ENCODE assay signal across 21 mouse cellular contexts in genomic region chr10:40429081-40429480, GRCm38 (mm10).
DNase-seq lines count a peak whose midpoint lies in the region; ATAC-seq and TF ChIP-seq lines count a peak whose summit lies in the region.
"Had no signal": no experiment of that assay in that cellular context is flagged by ENCODE, and none has a peak within 500 bp of the region (broad histone marks: within the 10 kb centered on the region; RNA-seq: fewer than 3 reads in every experiment).

No protein-coding gene starts in this region.

- no peak for TF ChIP-seq EP300 in lung, postnatal 0 days (IDR thresholded peaks at IDR 0.05)
- TF ChIP-seq EP300 in stomach, postnatal 0 days (optimal IDR thresholded peaks at IDR 0.05) = no peak

- peak; percentile 4 for DNase-seq in heart, adult 11 months
- no peak for DNase-seq in lung, postnatal 0 days (ENCODE audit: low spot score)
- DNase-seq in lung, postnatal 4 days = no peak
- no peak for DNase-seq in stomach, postnatal 0 days (ENCODE audit: low spot score)
- DNase-seq in urinary bladder, postnatal 36 days (ENCODE audit: low spot score in 2 of 2) = no peak
- no peak for DNase-seq in layer of hippocampus, adult 18-20 months (ENCODE audit: low spot score in 2 of 2)
- DNase-seq: adrenal gland, postnatal 10 days; cerebellum, adult 18-20 months; heart, adult 18-20 months; heart, postnatal 10 days; kidney, adult 11 months; kidney, postnatal 14 days; lung, adult 18-20 months had no signal

- WGBS in heart, embryonic 11.5 days (ENCODE audit: insufficient replicate concordance) = 89% methylated on average over 2 of the region's 2 CpGs
- WGBS in lung, postnatal 0 days = 75% methylated on average over 2 of the region's 2 CpGs
- WGBS in stomach, postnatal 0 days = 57% methylated on average over 2 of the region's 2 CpGs

- no peak overlapping the region for H3K4me2 ChIP-seq in heart, embryonic 11.5 days
- no peak overlapping the region for H3K4me2 ChIP-seq in lung, postnatal 0 days (replicated peaks; ENCODE audit: low read depth, low read length)
- no peak overlapping the region for H3K4me2 ChIP-seq in stomach, postnatal 0 days (replicated peaks; ENCODE audit: low read depth)
- H3K4me2 ChIP-seq: forebrain, embryonic 15.5 days; hindbrain, embryonic 13.5 days; limb, embryonic 15.5 days; midbrain, embryonic 15.5 days had no signal

- H3K4me3 ChIP-seq in heart, embryonic 11.5 days (ENCODE audit: low read depth, low read length) = no peak overlapping the region
- no peak overlapping the region for H3K4me3 ChIP-seq in lung, postnatal 0 days (ENCODE audit: low read depth, low read length)
- no peak overlapping the region for H3K4me3 ChIP-seq in stomach, postnatal 0 days (ENCODE audit: low read depth, low read length)
- H3K4me3 ChIP-seq: erythroblast, embryonic 14.5 days; forebrain, embryonic 15.5 days; hindbrain, embryonic 13.5 days; limb, embryonic 15.5 days; midbrain, embryonic 15.5 days had no signal

- no peak overlapping the region for H3K9ac ChIP-seq in heart, embryonic 11.5 days (ENCODE audit: low read depth, low read length)
- no peak overlapping the region for H3K9ac ChIP-seq in lung, postnatal 0 days (replicated peaks; ENCODE audit: low read depth)
- H3K9ac ChIP-seq in stomach, postnatal 0 days (ENCODE audit: low read length) = no peak overlapping the region
- H3K9ac ChIP-seq: forebrain, embryonic 15.5 days; hindbrain, embryonic 13.5 days; limb, embryonic 15.5 days; midbrain, embryonic 15.5 days had no signal

- H3K27ac ChIP-seq in heart, embryonic 11.5 days (ENCODE audit: low read depth, low read length) = no peak overlapping the region
- no peak overlapping the region for H3K27ac ChIP-seq in lung, postnatal 0 days (ENCODE audit: low read length)
- no peak overlapping the region for H3K27ac ChIP-seq in stomach, postnatal 0 days (replicated peaks)
- H3K27ac ChIP-seq: forebrain, embryonic 15.5 days; hindbrain, embryonic 13.5 days; limb, embryonic 15.5 days; midbrain, embryonic 15.5 days had no signal

- H3K4me1 ChIP-seq in heart, embryonic 11.5 days (ENCODE audit: control insufficient read depth, insufficient read depth, low read length) = peaks cover 7% of the 10 kb centered on the region; the same call in 1 of the 2 replicates
- H3K4me1 ChIP-seq in lung, postnatal 0 days (ENCODE audit: insufficient read depth, low read depth, low read length) = no peaks in the 10 kb centered on the region
- peaks cover 10% of the 10 kb centered on the region for H3K4me1 ChIP-seq in stomach, postnatal 0 days (replicated peaks; ENCODE audit: control insufficient read depth, insufficient read depth)

- no peaks in the 10 kb centered on the region for H3K9me3 ChIP-seq in heart, embryonic 11.5 days (replicated peaks; ENCODE audit: control insufficient read depth, low read length)
- H3K9me3 ChIP-seq in lung, postnatal 0 days (ENCODE audit: low read length) = no peaks in the 10 kb centered on the region
- H3K9me3 ChIP-seq in stomach, postnatal 0 days (ENCODE audit: control insufficient read depth, low read length) = no peaks in the 10 kb centered on the region
- H3K9me3 ChIP-seq: forebrain, embryonic 15.5 days; G1E; hindbrain, embryonic 13.5 days; limb, embryonic 15.5 days; midbrain, embryonic 15.5 days had no signal

- H3K27me3 ChIP-seq in heart, embryonic 11.5 days (ENCODE audit: control insufficient read depth, insufficient read depth, low read length) = no peaks in the 10 kb centered on the region
- no peaks in the 10 kb centered on the region for H3K27me3 ChIP-seq in lung, postnatal 0 days (replicated peaks; ENCODE audit: insufficient read depth, low read length)
- H3K27me3 ChIP-seq in stomach, postnatal 0 days (ENCODE audit: control insufficient read depth, insufficient read depth, low read length) = no peaks in the 10 kb centered on the region
- H3K27me3 ChIP-seq: forebrain, embryonic 15.5 days; hindbrain, embryonic 13.5 days; limb, embryonic 15.5 days; midbrain, embryonic 15.5 days had no signal

- H3K36me3 ChIP-seq in heart, embryonic 11.5 days (ENCODE audit: control insufficient read depth, insufficient read depth, low read length) = no peaks in the 10 kb centered on the region
- H3K36me3 ChIP-seq in lung, postnatal 0 days (ENCODE audit: insufficient read depth, low read length) = no peaks in the 10 kb centered on the region
- no peaks in the 10 kb centered on the region for H3K36me3 ChIP-seq in stomach, postnatal 0 days (ENCODE audit: control insufficient read depth, insufficient read depth, low read length)
- H3K36me3 ChIP-seq: forebrain, embryonic 15.5 days; hindbrain, embryonic 13.5 days; limb, embryonic 15.5 days; midbrain, embryonic 15.5 days had no signal

- no peak for ATAC-seq in heart, embryonic 11.5 days (replicated peaks; ENCODE audit: insufficient number of reproducible peaks, low FRiP score, low TSS enrichment)
- ATAC-seq in lung, postnatal 0 days = no peak
- peak; percentile 61 for ATAC-seq in activated CD4-positive, CD25-positive, alpha-beta regulatory T cell, adult 4 months
- no peak for ATAC-seq in stomach, postnatal 0 days (ENCODE audit: low FRiP score, low TSS enrichment)
- ATAC-seq: forebrain, embryonic 15.5 days; midbrain, embryonic 15.5 days had no signal

- TF ChIP-seq CTCF in lung, postnatal 0 days (IDR thresholded peaks at IDR 0.05) = peak; percentile 51
- peak; percentile 56 for TF ChIP-seq CTCF in stomach, postnatal 0 days (IDR thresholded peaks at IDR 0.05; ENCODE audit: low read depth)
